Mouse (Mus musculus): Measurements from ENCODE around the gene 9030612E09Rik. TPM values are rescaled to one million over a fixed set of nuclear protein-coding genes. Genes with fewer than 3 reads are reported as not detected.

Gene 9030612E09Rik
- not detected in 2 replicates for polyA plus RNA-seq (2012)

- TF ChIP-seq GATA1 (IDR thresholded peaks at IDR 0.05; ENCODE audit: low read length) = no peak
Observed at GRCm38 (mm10) chr10:43174326-43175155, at the start of gene 9030612E09Rik, which contains the start of gene Sobp. Gene 9030612E09Rik, plus strand, starts transcription at chr10:43174704. Gene Sobp, minus strand, starts transcription at chr10:43174530.

GRCm38 (mm10) chr10:43128750-43129149 is 45.8 kb upstream of the 9030612E09Rik start:
- TF ChIP-seq GATA1 (IDR thresholded peaks at IDR 0.05; ENCODE audit: low read length) = no peak

- no peak for TF ChIP-seq GATA1 (IDR thresholded peaks at IDR 0.05; ENCODE audit: low read length)
Observed at GRCm38 (mm10) chr10:43134027-43134426, 40.5 kb upstream of the 9030612E09Rik start.

GRCm38 (mm10) chr10:43143173-43143572 is 31.3 kb upstream of the 9030612E09Rik start:
- no peak for TF ChIP-seq GATA1 (IDR thresholded peaks at IDR 0.05; ENCODE audit: low read length)

GRCm38 (mm10) chr10:43148456-43148855 is 26.0 kb upstream of the 9030612E09Rik start:
- no peak for TF ChIP-seq GATA1 (IDR thresholded peaks at IDR 0.05; ENCODE audit: low read length)

- TF ChIP-seq GATA1 (IDR thresholded peaks at IDR 0.05; ENCODE audit: low read length) = no peak
Observed at GRCm38 (mm10) chr10:43152643-43153042, 21.9 kb upstream of the 9030612E09Rik start.

- no peak for TF ChIP-seq GATA1 (IDR thresholded peaks at IDR 0.05; ENCODE audit: low read length)
Observed at GRCm38 (mm10) chr10:43155046-43155560, 19.4 kb upstream of the 9030612E09Rik start.

- no peak for TF ChIP-seq GATA1 (IDR thresholded peaks at IDR 0.05; ENCODE audit: low read length)
Observed at GRCm38 (mm10) chr10:43158917-43159316, 15.6 kb upstream of the 9030612E09Rik start.

GRCm38 (mm10) chr10:43159333-43159732 is 15.2 kb upstream of the 9030612E09Rik start:
- no peak for TF ChIP-seq GATA1 (IDR thresholded peaks at IDR 0.05; ENCODE audit: low read length)

GRCm38 (mm10) chr10:43162318-43162717 is 12.2 kb upstream of the 9030612E09Rik start:
- no peak for TF ChIP-seq GATA1 (IDR thresholded peaks at IDR 0.05; ENCODE audit: low read length)

GRCm38 (mm10) chr10:43164406-43164805 is 10.1 kb upstream of the 9030612E09Rik start:
- TF ChIP-seq GATA1 (IDR thresholded peaks at IDR 0.05; ENCODE audit: low read length) = no peak

- no peak for TF ChIP-seq GATA1 (IDR thresholded peaks at IDR 0.05; ENCODE audit: low read length)
Observed at GRCm38 (mm10) chr10:43166146-43166545, 8.4 kb upstream of the 9030612E09Rik start.

- no peak for TF ChIP-seq GATA1 (IDR thresholded peaks at IDR 0.05; ENCODE audit: low read length)
Observed at GRCm38 (mm10) chr10:43166817-43167216, 7.7 kb upstream of the 9030612E09Rik start.

- TF ChIP-seq GATA1 (IDR thresholded peaks at IDR 0.05; ENCODE audit: low read length) = no peak
Observed at GRCm38 (mm10) chr10:43168847-43169246, 5.7 kb upstream of the 9030612E09Rik start.

GRCm38 (mm10) chr10:43171106-43171505 is 3.4 kb upstream of the 9030612E09Rik start:
- no peak for TF ChIP-seq GATA1 (IDR thresholded peaks at IDR 0.05; ENCODE audit: low read length)

GRCm38 (mm10) chr10:43172066-43172465 is 2.4 kb upstream of the 9030612E09Rik start:
- no peak for TF ChIP-seq GATA1 (IDR thresholded peaks at IDR 0.05; ENCODE audit: low read length)

- TF ChIP-seq GATA1 (IDR thresholded peaks at IDR 0.05; ENCODE audit: low read length) = no peak
Observed at GRCm38 (mm10) chr10:43172554-43172953, 1.9 kb upstream of the 9030612E09Rik start.
